Mouse (Mus musculus) gastrocnemius, postnatal 4 days (tissue): ENCODE measurements around the gene Mroh2b. TPM values are rescaled to one million over a fixed set of nuclear protein-coding genes. Genes with fewer than 3 reads are reported as not detected.

ENCODE experiments used
- DNase-seq, 2 experiments: peaks; one replicate each; pipeline ENCODE4 v3.0.0; 2021 to 2022; ENCODE audit warnings: low spot score in 2 of 2, mixed read lengths in 2 of 2
- long read RNA-seq, 2 experiments: library from polyadenylated mRNA; stranded (forward); transcript quantifications; one replicate each; pipeline ENCODE4 v2.0.0; 2021
- total RNA-seq, 2 experiments: library from RNA; stranded (reverse); gene quantifications; 2 replicates each; pipeline ENCODE4 v1.2.3; 2021

Mroh2b gene
- total RNA-seq, result not detected
- long read RNA-seq, experiment 1, result 0 reads
- long read RNA-seq, experiment 2, result 0 reads

DNA sequence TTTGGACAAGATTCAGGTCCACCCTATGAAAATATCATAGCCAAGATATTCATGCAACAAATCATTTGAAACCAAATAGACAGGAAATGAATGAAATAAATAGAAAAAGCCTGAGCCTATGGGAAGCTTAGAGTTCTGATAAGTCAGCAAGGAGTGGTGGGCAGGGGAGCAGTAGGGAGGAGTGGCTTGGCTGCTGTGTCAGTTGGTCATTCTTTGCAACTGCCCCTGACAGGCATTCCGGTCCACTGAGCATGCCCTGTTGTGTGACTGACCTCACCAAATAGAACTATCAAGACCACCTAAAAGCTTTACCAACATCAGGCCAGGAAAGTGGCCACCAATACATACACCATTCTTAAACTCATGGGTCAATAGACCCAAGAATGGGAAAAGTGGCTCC is at the start of gene Mroh2b:
Mroh2b (plus strand) TSS at position 301 of the 400 bp plus-strand sequence.
- DNase-seq, result no peak

DNA sequence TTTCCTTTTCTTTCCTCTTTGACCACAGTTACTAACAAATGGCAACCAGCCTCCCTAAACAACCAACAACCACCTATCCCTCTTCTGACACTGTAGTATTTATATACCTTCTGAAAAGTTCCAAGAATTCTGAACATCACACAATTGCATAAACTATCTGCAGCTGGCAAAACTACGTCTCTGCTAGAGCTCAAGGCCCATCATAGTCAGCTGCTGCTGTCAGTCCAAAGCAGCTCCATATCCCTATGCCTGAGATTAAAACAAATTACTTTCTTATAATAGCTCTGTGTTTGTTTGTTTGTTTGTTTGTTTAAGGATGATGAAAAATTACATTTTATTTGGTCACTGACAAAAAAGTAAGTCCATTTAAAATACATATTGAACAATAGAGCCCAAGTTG is 48.5 kb upstream of the Mroh2b start:
- DNase-seq, result no peak

- DNase-seq, result no peak
These were observed 3.6 kb upstream of the Mroh2b start for GRCm38 (mm10) chr15:4894962-4895361.

GRCm38 (mm10) chr15:4934731-4935130 is 36.2 kb downstream of the Mroh2b start:
- DNase-seq, result no peak

GRCm38 (mm10) chr15:4973355-4973754 is 74.8 kb downstream of the Mroh2b start:
- no peak for DNase-seq

DNA sequence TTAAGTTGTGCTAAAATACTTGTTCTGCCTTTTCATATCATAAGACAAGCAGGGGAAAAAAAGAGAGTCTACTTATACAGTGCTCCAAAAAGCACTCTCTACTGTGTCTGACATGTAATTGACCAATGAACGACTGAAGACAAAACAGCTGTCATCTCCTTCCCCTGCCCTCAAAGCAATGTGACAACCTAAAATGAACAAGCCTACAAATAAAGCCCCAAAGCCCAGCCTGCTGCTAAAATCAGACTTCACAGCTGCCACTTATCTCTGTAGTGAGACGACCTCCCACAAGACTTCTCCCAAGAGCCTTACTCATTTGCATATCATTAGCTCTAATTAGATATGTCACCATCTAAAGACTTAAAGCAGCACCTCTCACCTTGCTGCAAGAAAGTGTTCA is 104.4 kb downstream of the Mroh2b start:
- no peak for DNase-seq

DNA sequence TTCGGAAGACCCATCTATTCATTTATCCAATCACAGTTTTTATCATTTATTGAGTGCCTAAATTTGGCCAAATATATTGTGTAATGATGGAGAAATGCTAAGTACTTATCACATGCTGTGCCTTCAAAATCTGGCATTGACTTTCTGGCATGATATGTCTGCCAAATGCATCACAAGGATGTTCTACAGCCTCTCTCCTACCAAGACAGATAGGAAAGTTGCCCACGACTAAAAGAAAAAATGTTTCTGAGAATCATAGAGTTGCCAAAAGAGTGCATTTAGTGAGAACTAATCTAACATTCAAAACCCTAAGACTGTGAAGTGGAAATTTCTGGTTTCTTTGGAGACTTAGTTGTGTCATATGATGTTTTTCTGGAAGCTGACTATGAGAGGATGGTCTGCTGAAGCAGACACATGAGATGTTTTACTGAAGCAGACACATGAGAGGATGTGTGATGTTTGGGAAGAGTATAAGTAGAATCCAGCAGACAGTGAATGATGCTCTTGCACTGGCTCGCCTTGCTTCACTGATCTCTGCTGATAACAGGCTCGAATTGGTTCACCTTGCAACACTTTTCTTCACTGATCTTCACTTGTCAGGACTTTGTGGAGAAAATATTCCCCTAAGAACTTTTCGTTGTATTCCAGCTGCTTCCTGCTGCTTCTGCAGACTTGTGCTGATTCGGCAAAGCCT is 105.1 kb downstream of the Mroh2b start:
- DNase-seq, result no peak

- DNase-seq, result no peak
These were observed 111.1 kb downstream of the Mroh2b start for GRCm38 (mm10) chr15:5009644-5010107.

Other genes starting within 250 kb of the Mroh2b start
- gene C6, start 171.6 kb upstream of the Mroh2b start, total RNA-seq, result under 1 TPM; 0.10 to 0.65 TPM
- gene C7, start 165.0 kb downstream of the Mroh2b start, total RNA-seq, result under 1 TPM; 0.12 to 0.16 TPM
- 1 to 10 TPM; 2.7 to 3.1 TPM for gene Card6, start 209.8 kb downstream of the Mroh2b start, total RNA-seq
- 100 to 1,000 TPM; 389 to 413 TPM for gene Rpl37, start 217.9 kb downstream of the Mroh2b start, total RNA-seq
- 10 to 100 TPM; 15.8 to 17.4 TPM for gene Prkaa1, start 245.1 kb downstream of the Mroh2b start, total RNA-seq